Mouse (Mus musculus): ENCODE data around the gene Angel2.
"Not testable (repeated sequence)": the region's sequence is repeated elsewhere in the genome, so short reads cannot be mapped to it uniquely, and the experiment has no call there.

Gene Angel2

DNA sequence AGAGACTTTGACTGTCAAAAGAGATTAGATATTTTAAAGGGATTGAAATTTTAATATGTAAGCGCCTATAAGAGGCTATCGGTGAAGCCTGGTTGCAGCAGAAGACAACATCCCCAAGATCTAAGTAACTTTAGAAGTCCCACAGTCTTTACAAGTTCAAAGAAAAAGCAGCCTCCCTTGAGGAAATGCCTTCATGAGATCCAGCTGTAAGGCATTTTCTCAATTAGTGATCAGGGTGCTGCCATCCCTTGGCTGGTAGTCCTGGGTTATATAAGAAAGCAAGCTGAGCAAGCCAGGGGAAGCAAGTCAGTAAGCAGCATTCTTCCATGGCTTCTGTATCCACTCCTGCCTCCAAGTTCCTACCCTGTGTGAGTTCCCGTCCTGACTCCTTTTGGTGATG lies at the start of gene Angel2:
Gene Angel2, plus strand, starts transcription at position 301 of the 400 bp plus-strand sequence.
- DNase-seq, result not testable (repeated sequence)

DNA sequence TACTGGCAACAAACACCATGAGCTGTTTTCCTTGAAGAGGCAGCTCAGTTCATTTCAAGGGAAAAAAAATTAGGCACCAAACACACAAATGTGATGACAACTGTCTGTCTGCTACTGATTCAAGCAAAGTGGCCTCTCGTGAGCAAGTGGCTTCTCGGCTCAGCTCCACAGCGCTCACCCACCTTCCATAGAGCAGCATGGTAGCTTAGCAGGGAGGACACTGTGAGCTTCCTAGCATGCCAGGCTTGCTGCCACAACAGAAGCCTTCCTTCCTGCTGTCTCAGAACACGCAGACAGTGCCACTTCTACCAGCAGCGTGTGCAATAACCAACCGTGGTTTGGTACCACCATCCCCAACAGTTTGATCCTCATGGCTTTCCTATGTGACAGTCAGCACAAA lies 49.2 kb upstream of the Angel2 start:
- DNase-seq, result no peak

DNA sequence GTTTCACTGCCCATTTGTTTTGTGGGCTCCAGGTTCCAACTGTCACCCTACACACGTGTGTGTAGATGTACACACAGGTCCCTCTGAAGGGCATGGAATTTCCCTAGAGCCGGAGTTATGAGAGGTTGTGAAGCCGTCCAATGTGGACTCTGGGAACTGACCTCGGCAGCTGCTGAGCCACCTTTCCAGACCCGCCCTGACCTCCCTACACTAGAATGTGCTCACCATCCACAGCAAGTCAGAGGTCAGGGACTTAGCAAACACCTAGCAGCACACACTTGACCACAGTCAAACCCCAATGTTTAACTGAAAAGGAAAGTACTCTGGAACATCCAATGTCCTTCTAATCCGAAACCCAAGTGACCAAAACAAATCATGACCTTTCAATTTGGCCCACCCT lies 44.3 kb upstream of the Angel2 start:
- DNase-seq, result no peak

GRCm38 (mm10) chr1:190881422-190881821 lies 43.5 kb upstream of the Angel2 start:
- peak; percentile 62 for DNase-seq

GRCm38 (mm10) chr1:190886014-190886413 lies 38.9 kb upstream of the Angel2 start:
- DNase-seq, result no peak

DNA sequence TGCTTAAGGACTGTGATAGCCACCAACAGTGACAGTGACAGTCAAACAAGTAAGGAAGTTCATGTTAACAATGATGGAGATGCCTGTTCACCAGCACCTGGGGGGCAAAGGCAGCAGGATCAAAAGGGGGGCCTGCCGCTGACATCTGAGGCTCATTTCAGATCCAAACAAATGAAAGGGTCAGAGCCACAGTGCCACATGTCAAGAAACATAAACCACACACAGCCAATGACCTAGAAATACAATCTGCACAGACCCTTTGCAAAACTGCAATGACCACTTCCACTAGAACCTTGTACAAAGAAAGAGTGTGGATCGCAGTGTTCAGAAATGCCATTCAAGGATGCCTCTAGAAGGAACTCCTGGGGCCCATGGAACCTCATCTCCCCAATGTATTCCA lies 36.9 kb upstream of the Angel2 start:
- no peak for DNase-seq

GRCm38 (mm10) chr1:190888646-190889045 lies 36.3 kb upstream of the Angel2 start:
- no peak for DNase-seq

DNA sequence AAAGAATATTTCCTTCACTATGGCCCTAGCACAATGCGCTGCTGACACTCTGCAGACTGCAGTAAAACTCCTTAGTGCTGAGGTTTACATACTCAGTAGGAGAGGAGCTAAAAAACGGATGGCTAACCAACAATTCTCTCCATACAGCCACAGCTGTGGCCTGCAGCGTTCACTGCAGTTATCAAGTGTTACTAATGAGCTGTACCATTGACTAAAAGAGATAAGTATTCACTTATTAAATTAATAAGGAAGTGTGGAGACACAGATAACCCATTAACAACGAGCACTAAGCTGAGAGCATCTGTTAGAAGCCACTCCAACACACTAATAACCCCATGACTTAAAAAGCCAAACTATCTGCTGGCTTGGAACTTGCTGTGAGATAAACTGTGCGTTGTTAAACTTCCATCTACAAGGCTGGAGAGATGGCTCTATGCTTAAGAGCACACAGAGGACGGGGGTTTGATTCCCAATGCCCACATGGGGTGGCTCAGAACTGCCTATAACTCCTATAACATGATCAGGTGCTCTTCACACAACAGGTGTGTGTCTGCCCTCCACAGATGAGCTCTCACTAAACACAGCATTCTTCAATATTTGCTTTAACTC lies 31.2 kb upstream of the Angel2 start:
- no peak for DNase-seq

DNA sequence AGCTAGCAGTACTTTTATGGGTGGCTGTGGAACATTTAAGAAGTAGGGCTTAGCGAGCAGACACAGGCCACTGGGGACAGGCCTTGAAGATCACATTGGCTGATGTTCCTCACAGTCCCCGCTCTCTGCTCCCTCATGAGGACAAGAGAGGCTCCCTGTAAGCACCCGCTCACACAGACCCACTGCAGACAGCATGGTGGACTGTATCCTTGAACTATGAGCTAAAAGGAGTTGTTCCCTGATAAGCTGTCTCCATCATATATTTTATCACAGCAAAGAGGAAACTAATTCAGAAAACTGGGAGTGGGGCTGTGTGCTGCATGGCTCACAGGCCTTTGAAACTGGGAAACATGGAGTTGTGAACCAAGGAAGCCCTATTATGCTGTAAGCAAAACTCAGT lies 26.7 kb upstream of the Angel2 start:
- DNase-seq, result no peak

DNA sequence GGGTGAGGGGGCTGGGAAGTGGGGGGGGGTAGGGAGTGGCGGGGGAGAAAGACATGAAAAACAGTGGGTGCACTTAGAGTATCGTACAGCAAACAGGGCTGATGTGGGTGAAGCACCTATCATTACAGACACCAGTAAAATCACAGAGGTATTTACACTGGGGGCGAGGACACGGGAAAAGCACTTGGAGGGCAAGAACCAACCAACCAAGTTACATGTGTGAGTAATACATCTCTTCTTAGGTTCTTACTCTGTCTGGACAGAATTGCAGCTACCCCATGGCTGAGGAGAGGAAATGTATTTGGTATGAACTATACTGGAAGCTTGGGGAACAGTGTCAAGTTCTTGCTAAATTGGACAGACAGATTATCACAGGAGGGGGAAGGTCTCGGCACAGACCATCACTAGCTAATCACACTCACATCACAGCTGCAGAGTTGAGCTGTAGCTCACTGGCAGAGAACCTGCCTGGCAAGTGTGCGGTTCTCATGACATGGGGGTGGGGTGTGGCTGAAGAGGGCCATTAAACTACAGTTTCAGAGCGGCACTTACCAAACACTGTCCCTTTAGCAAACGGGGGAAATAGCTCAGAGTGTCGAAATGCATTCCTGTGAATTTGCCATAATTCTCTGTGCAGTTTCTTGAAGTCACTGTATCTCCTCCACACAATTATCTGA lies 25.9 kb upstream of the Angel2 start:
- DNase-seq, result no peak

GRCm38 (mm10) chr1:190901082-190901481 lies 23.8 kb upstream of the Angel2 start:
- no peak for DNase-seq

DNA sequence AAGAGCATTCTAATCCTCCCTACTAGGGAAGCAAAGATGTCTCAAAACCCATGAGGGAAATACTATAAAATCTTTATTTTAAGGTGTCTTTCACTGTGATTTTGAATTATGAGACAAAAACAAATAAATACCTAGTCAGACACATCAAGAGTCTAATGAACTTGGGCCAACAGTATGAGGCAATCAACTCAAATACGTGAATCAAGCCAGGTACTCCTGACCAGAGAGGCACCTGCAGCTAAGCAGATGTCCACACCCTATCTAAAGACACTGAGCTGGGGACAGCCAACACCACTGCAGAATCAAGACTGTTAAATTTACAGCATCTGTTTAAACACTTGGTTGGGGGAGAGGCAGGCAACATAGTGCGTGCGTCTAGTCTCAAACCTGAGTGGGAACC lies 20.8 kb upstream of the Angel2 start:
- no peak for DNase-seq

- DNase-seq, result no peak
Measured at GRCm38 (mm10) chr1:190904714-190905113, 20.2 kb upstream of the Angel2 start.

- DNase-seq, result no peak
Measured at GRCm38 (mm10) chr1:190910836-190911235, 14.1 kb upstream of the Angel2 start.

DNA sequence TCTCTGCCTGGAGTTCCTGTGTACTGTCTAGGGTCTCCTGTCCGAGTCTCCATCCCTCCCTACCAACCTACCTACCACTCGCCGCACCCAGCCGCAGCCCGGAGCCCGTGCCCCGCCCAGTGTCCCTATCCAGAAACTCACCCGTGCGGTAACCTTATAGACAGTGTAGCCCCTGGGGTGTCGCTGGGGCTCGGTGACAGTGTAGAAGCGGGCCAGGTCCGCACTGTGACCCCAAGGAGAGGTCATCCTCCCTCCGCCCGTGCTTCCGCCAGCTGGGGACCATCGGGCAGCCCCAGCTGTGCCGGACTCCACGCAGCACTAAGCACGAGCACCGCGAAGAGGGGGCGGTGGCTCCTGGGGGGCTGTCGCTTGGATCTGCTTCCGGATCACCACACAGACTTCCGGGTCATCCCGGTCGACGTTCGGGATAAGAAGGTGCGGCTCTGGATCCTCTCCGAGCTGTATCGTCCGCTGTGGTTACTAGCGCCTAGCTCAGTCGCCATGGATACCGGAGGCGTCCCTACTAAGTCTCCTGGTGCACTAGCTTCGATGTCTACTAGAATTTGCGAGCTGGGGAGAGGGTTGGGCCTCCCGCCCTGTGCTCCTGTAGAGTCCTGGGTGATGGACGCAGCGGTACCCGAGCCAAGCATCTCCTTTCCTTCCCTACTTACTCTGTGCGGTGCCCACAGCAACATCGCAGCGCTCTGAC lies 13.3 kb upstream of the Angel2 start, which contains the start of gene Rps6kc1:
Gene Rps6kc1, minus strand, starts transcription at position 356 of the 709 bp plus-strand sequence.
- peak; percentile 88 for DNase-seq

- DNase-seq, result no peak
Measured at GRCm38 (mm10) chr1:190912623-190913022, 12.3 kb upstream of the Angel2 start.

DNA sequence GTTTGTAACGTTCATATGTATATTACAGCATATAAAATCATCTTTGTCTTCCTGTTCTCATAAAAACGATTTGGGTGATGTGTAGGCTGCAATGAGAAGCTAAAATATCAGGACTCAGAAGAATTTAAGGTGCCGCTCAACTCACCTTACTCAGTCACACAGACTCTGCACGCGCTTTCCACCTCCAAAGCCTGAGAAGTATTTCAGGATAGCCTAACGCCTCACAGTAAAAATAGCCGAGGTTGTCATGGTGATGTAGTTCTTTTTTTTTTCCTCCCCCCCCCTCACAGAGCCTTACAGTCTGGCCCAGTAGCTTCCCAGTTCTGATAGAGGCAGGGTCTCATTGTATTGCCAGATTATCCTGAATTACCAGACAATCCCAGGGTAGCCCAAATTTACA lies 6.0 kb upstream of the Angel2 start:
- peak; percentile 39 for DNase-seq

- DNase-seq, result no peak
Measured at GRCm38 (mm10) chr1:190919725-190920469, 5.0 kb upstream of the Angel2 start.

DNA sequence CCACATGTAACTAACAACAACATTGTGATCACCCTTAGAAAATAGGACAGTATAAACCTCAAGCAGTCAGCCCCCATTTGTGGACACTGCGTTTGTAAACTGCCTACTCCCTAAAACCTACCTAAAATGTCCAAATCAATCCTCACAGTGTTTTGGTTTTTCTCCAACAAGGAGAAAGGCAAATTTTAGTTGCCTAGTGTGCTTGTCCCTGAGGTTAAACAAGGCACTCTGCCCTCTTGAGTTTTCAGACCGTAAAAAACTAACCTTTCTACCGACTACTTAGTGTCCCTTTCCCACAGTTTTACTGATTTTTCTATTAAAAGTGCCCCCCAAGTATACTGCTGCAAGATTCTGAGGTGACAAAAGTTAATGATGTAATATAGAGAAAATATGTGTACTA lies 2.4 kb downstream of the Angel2 start:
- no peak for DNase-seq

- DNase-seq, result no peak
Measured at GRCm38 (mm10) chr1:190927751-190928369, 2.9 kb downstream of the Angel2 start.

DNA sequence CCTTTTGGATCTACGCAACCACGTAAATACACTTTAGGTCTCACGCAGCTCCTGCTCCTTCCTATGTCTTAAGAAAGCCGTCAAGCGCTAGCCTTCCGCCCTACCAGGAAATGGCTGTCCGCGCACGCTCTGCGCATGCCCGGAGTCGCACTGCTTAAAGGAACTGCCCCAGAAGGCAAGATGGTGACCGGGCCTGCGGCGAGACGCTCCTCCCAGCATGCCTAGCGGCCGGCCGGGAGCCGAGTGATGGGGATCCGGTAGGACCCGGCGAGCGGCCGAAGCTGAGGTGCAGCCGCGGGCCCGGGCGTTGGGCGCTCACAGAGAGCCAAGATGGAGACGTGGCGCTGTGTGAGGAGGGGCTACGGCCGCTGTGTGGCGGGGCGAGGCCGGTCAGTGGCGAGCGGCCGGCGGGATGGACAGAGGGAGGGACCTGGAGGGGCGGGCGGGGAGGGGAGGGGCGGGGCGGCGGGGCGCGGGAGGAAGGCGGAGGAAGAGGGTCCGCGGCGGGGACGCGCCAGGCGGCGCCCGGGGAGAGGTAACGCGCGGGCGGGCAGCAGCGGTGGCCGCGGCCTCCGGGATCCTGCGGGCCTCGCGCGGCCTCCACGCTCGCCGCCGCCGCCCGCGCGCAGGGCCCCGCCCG lies 3.6 kb downstream of the Angel2 start:
- peak; percentile 96 for DNase-seq

DNA sequence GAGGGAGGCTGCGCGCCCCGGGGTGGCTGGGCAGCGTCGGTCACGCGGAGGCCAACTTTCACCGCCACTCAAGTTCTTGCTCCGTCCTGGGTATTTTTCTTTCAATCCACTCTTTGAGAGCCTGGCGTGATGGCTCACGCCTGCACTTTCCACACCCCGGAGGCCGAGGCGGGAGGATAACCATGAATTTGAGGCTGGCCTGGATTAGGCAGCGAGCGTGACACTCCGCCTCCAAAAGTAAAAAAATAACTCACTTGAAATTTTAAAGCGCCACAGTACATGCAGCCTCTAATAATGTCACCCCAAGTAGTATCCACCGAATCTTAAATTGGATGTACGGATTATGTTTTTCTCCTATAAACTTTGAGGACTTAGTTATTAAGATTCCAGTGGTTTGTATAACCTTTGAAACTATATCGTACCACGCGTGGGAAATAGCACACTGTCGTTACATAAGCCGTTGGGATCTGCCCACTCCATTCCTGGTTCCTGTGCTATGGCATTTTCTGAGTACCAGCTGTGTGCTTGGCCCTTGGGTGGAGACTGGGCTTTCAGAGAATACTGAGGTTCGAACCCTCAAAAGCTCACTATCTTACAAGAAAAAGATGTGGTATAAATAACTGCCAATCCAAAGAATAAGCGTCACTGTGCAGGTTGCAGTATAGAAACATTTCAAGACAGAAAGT lies 4.2 kb downstream of the Angel2 start:
- peak; percentile 24 for DNase-seq

Measured in right cerebral cortex, postnatal 14 days (tissue).